Mouse (Mus musculus) embryonic fibroblast, embryonic 13.5 days (primary cell): Measurements from ENCODE around the gene Pld1.

Source experiments
- CTCF ChIP-seq: IDR thresholded peaks from 2 replicates; pipeline ENCODE4 v1.5.1; 2011; ENCODE audit warnings: mild to moderate bottlenecking, control low read depth, low read length, moderate library complexity, borderline replicate concordance; ENCODE audit not compliant: insufficient read depth
- POLR2A ChIP-seq: IDR thresholded peaks from 2 replicates; pipeline ENCODE4 v1.6.1; 2011; ENCODE audit warnings: low read depth, mild to moderate bottlenecking, control low read depth, low read length, moderate library complexity

DNA sequence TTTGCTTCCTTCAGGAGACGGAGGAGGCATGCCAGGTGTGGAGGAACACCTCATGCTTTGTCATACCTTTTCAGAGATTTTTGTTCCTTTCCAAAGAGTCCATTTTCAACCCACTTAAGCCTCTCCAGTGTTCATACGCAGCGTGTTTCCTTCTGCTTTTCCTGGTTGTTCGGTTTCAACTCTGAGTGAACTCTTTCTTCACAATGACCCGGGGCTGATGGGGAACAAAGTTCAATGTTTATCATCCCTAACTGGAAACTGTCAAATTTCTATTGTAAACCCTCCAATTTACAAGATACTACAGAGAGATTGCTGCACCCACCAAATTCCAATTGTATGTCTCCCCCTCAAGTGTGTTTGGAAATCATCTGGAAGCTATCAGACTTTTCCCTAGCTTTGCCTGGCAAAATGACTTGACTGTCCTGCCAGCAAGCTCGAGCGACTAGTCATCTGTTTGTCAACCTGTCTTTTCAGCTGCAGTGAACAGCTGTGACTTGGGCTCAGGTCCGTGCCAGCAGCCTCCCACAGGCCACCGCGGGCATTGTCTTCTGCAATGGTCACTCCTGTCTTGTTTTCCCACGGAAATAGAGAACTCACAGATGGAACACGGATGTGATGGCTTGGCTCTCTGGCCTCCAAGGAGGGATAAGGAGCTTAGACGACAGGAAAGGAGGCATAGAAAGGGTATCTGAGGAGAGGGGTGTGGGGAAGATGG, 39.3 kb upstream of the Pld1 start:
- TF ChIP-seq POLR2A = no peak
- no peak for TF ChIP-seq CTCF
